Mouse (Mus musculus) E14TG2a.4 (cell line): Measurements from ENCODE around the gene Vcpkmt.

ENCODE experiments used
- H3K27me3 ChIP-seq: 2 replicates; pipeline ENCODE4 v1.6.1; 2014; ENCODE audit warnings: low read length, control low read depth; ENCODE audit not compliant: insufficient read depth
- H3K36me3 ChIP-seq: 2 replicates; pipeline ENCODE4 v1.6.1; 2014; ENCODE audit warnings: low read length, control low read depth; ENCODE audit not compliant: insufficient read depth
- H3K4me1 ChIP-seq: replicated peaks from 2 replicates; pipeline ENCODE4 v1.6.1; 2014; ENCODE audit warnings: low read depth, low read length, control low read depth
- H3K4me3 ChIP-seq: replicated peaks from 2 replicates; pipeline ENCODE4 v1.5.1; 2014; ENCODE audit warnings: mild to moderate bottlenecking, low read length
- H3K9me3 ChIP-seq: 2 replicates; pipeline ENCODE4 v1.6.1; 2014; ENCODE audit warnings: low read length, control low read depth
- CTCF ChIP-seq: conservative IDR thresholded peaks from 2 replicates; pipeline ENCODE4 v1.5.1; 2014; ENCODE audit warnings: low read length
- NANOG ChIP-seq: IDR thresholded peaks from 2 replicates; pipeline ENCODE4 v1.6.1; 2014; ENCODE audit warnings: borderline replicate concordance, low read length, mixed read lengths
- POU5F1 ChIP-seq: IDR thresholded peaks from 2 replicates; pipeline ENCODE4 v1.6.1; 2014; ENCODE audit warnings: low read length, borderline replicate concordance

Gene Vcpkmt

GRCm38 (mm10) chr12:69533237-69533636 is 49.6 kb downstream of the Vcpkmt start:
- H3K36me3 ChIP-seq, result no peaks in the 10 kb centered on the region
- no peaks in the 10 kb centered on the region for H3K9me3 ChIP-seq
- peaks cover 16% of the 10 kb centered on the region for H3K4me1 ChIP-seq
- no peak overlapping the region for H3K4me3 ChIP-seq
- H3K27me3 ChIP-seq, result peaks cover 30% of the 10 kb centered on the region
- no peak for TF ChIP-seq NANOG
- no peak for TF ChIP-seq CTCF
- no peak for TF ChIP-seq POU5F1

GRCm38 (mm10) chr12:69532530-69532929 is 50.3 kb downstream of the Vcpkmt start:
- Histone ChIP-seq H3K27me3 (peaks cover 24% of the 10 kb centered on the region), H3K4me3 (no peak overlapping the region), H3K36me3 (no peaks in the 10 kb centered on the region), H3K4me1 (peaks cover 9% of the 10 kb centered on the region), H3K9me3 (no peaks in the 10 kb centered on the region)
- TF ChIP-seq CTCF (no peak), POU5F1 (no peak), NANOG (no peak)

- peaks cover 20% of the 10 kb centered on the region for H3K27me3 ChIP-seq
- no peak for TF ChIP-seq POU5F1
- TF ChIP-seq CTCF, result no peak
- TF ChIP-seq NANOG, result no peak
- H3K9me3 ChIP-seq, result no peaks in the 10 kb centered on the region
- no peak overlapping the region for H3K4me3 ChIP-seq
- H3K36me3 ChIP-seq, result no peaks in the 10 kb centered on the region
- peaks cover 5% of the 10 kb centered on the region for H3K4me1 ChIP-seq
Measured at GRCm38 (mm10) chr12:69532091-69532490, 50.7 kb downstream of the Vcpkmt start.

GRCm38 (mm10) chr12:69529694-69530403 is 53.0 kb downstream of the Vcpkmt start:
- Histone ChIP-seq H3K36me3 (no peaks in the 10 kb centered on the region), H3K9me3 (no peaks in the 10 kb centered on the region), H3K4me1 (peaks cover 5% of the 10 kb centered on the region), H3K27me3 (no peaks in the 10 kb centered on the region; the same call in 1 of the 2 replicates), H3K4me3 (no peak overlapping the region)
- TF ChIP-seq CTCF, result no peak
- TF ChIP-seq NANOG, result no peak
- TF ChIP-seq POU5F1, result no peak

GRCm38 (mm10) chr12:69528275-69529032 is 54.4 kb downstream of the Vcpkmt start:
- no peak overlapping the region for H3K4me3 ChIP-seq
- H3K9me3 ChIP-seq, result no peaks in the 10 kb centered on the region
- H3K27me3 ChIP-seq, result no peaks in the 10 kb centered on the region
- H3K36me3 ChIP-seq, result no peaks in the 10 kb centered on the region
- no peak for TF ChIP-seq NANOG
- no peak for TF ChIP-seq POU5F1
- no peak for TF ChIP-seq CTCF
- H3K4me1 ChIP-seq, result peaks cover 5% of the 10 kb centered on the region
